Mouse (Mus musculus) testis, adult 2 months (tissue): Measurements from ENCODE around the gene Ly6g6e. TPM values are rescaled to one million over a fixed set of nuclear protein-coding genes. Genes with fewer than 3 reads are reported as not detected.

Source experiments
- H3K27ac ChIP-seq: fragments of 200-500 bp; 2 replicates; pipeline ENCODE4 v1.5.1; 2012; ENCODE audit warnings: low read depth, low read length; ENCODE audit not compliant: control insufficient read depth, insufficient read depth
- H3K27me3 ChIP-seq: fragments of 200-500 bp; 2 replicates; pipeline ENCODE4 v1.6.1; 2012; ENCODE audit warnings: mild to moderate bottlenecking, low read length, moderate library complexity; ENCODE audit not compliant: control insufficient read depth, insufficient read depth
- H3K36me3 ChIP-seq: fragments of 200-500 bp; 2 replicates; pipeline ENCODE4 v1.6.1; 2012; ENCODE audit warnings: mild to moderate bottlenecking, low read length; ENCODE audit not compliant: control insufficient read depth, insufficient read depth
- H3K4me1 ChIP-seq: fragments of 200-500 bp; 2 replicates; pipeline ENCODE4 v1.6.1; 2012; ENCODE audit warnings: low read length; ENCODE audit not compliant: control insufficient read depth, insufficient read depth
- H3K4me3 ChIP-seq: fragments of 200-500 bp; 2 replicates; pipeline ENCODE4 v1.5.1; 2012; ENCODE audit warnings: low read depth, mild to moderate bottlenecking, low read length, moderate library complexity, mixed read lengths; ENCODE audit not compliant: control insufficient read depth
- CTCF ChIP-seq: fragments of 200-500 bp; IDR thresholded peaks from 2 replicates; pipeline ENCODE4 v1.5.1; 2012; ENCODE audit warnings: low read depth, mild to moderate bottlenecking, inconsistent platforms, low read length, moderate library complexity; ENCODE audit not compliant: control insufficient read depth, insufficient read depth, insufficient replicate concordance
- POLR2A ChIP-seq: fragments of 200-500 bp; IDR thresholded peaks from 2 replicates; pipeline ENCODE4 v1.6.1; 2012; ENCODE audit warnings: low read depth, mild to moderate bottlenecking, inconsistent platforms, low read length, moderate library complexity; ENCODE audit not compliant: control insufficient read depth
- polyA plus RNA-seq: library from polyadenylated mRNA; depleted of rRNA; stranded (reverse); fragments of >200 nt; gene quantifications from 2 replicates; pipeline ENCODE4 v1.2.3, GENCODE M21; 2012

Ly6g6e gene
- polyA plus RNA-seq, 1 experiment, result 0.78 TPM

DNA sequence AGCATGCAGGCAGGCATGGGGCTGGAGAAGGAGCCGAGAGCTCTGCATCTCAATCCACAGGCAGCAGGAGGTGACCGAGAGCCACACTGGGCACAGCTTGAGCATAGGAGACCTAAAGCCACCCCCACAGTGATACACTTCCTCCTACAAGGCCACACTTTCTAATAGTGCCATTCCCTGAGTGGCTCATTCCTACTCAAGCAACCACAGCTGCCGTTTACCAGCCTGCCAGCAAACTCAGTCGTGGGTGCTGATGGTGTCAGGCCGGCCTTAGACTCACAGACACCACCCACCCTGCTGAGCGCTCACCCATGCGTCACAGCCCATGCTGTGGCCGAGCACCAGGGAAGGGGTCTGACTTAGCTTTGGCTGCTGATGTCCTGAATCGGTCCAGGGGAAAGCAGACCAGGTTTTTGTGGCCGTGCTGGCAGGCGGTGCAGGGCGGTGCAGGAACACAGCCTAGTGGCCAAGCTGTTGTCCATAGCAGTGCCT is 20.5 kb downstream of the Ly6g6e start:
- no peaks in the 10 kb centered on the region; the same call in none of the 2 replicates for H3K36me3 ChIP-seq
- no peak overlapping the region for H3K4me3 ChIP-seq
- H3K4me1 ChIP-seq, result no peaks in the 10 kb centered on the region
- no peak for TF ChIP-seq CTCF
- TF ChIP-seq POLR2A, result no peak
- no peak overlapping the region for H3K27ac ChIP-seq
- no peaks in the 10 kb centered on the region for H3K27me3 ChIP-seq

DNA sequence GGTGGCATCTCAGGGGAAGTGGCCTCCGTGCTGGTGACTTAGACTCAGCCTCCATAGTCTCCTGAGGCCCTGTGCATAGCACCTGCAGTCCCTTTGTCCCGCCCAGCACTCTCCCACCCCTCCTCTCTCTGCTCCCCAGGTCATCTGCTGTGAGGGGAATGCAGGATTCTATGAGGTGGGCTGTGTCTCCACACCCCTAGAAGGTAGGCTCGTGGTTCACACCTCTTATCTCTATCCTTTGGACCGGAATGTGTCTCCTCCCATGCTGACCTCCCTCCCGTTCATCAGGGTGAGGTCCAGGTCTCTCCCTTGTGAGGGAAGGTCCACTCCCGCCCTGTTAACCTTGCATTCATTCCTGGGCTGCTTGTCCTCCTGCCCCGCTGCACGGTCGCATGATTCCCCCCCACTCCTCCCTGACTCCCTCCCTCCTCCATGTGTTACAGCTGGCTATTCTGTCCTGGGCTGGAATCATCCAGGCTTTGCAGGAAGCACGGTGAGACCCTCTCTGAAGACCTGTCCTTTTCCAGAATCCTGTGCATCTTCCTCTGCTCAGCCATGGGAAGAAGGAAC is 23.6 kb downstream of the Ly6g6e start:
- Histone ChIP-seq H3K4me3 (no peak overlapping the region), H3K27ac (no peak overlapping the region), H3K36me3 (no peaks in the 10 kb centered on the region; the same call in none of the 2 replicates), H3K4me1 (no peaks in the 10 kb centered on the region), H3K27me3 (no peaks in the 10 kb centered on the region)
- TF ChIP-seq CTCF (no peak), POLR2A (no peak)

DNA sequence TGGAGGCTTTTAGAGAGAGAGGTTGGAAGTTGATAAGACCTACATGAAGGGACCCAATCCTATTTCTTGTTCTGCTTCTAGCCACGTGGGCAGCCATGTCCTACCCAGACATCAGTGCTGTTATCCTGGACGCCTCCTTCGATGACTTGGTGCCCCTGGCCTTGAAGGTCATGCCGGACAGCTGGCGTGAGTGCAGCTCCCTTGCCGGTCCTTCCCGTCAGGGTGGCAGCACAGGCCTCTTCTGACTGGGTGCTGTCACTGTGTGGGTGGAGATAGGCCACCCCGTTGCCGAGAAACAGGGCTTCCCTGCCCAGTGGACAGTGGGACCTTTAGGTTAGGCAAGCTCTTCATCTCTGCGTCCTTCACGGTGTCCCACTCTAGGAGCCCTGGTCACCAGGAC is 24.5 kb downstream of the Ly6g6e start:
- Histone ChIP-seq H3K36me3 (no peaks in the 10 kb centered on the region; the same call in none of the 2 replicates), H3K27ac (no peak overlapping the region), H3K4me1 (no peaks in the 10 kb centered on the region), H3K27me3 (no peaks in the 10 kb centered on the region), H3K4me3 (no peak overlapping the region)
- TF ChIP-seq POLR2A (no peak), CTCF (no peak)

DNA sequence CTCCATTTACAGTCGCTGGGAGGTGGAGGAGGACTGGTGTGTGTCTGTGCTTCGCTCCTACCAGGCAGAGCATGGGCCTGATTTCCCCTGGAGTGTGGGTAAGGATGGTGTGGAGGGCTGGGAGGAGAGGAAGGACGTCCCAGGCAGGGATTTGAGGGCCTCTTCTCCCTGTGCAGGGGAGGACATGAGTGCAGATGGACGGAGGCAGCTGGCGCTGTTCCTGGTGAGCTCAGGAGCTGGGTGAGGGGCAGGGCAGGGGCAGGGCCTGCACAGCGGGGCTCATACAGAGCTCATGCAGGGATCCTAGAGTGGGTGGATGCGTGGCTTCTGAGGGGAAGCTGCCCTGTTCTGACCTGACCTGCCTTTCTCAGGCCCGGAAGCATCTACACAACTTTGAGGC is 25.6 kb downstream of the Ly6g6e start:
- Histone ChIP-seq H3K4me3 (no peak overlapping the region), H3K36me3 (no peaks in the 10 kb centered on the region; the same call in 1 of the 2 replicates)
- TF ChIP-seq POLR2A, result no peak
- TF ChIP-seq CTCF, result no peak

DNA sequence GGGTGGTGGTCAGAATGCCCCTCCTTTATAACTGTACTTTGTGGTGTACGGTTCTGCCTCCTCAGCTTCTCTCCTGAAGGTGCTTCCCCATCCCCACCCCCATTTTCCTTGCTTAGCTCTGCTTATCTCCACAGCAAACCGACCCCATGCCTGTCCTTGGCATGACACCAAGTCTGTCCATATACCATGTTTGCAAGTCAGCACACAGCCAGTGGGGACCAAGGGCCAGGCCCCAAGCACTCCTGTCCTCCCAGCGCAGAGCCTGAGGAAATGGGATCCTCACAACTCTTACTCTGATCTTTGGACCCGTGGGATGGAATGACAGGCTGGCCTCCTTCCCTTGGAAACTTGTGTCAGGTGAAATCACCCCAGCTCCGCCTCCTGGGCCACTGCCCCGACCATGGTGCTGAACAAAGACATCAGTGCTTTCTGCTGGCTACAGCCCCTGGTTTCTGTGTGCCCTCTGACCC is 26.6 kb downstream of the Ly6g6e start:
- TF ChIP-seq POLR2A (no peak), CTCF (no peak)
- Histone ChIP-seq H3K36me3 (no peaks in the 10 kb centered on the region; the same call in 1 of the 2 replicates), H3K4me3 (no peak overlapping the region), H3K27ac (no peak overlapping the region), H3K27me3 (no peaks in the 10 kb centered on the region), H3K4me1 (no peaks in the 10 kb centered on the region)

More for the DNA sequence above, 25.6 kb downstream of the Ly6g6e start:
- Histone ChIP-seq H3K4me1 (no peaks in the 10 kb centered on the region), H3K27me3 (no peaks in the 10 kb centered on the region), H3K27ac (no peak overlapping the region)

DNA sequence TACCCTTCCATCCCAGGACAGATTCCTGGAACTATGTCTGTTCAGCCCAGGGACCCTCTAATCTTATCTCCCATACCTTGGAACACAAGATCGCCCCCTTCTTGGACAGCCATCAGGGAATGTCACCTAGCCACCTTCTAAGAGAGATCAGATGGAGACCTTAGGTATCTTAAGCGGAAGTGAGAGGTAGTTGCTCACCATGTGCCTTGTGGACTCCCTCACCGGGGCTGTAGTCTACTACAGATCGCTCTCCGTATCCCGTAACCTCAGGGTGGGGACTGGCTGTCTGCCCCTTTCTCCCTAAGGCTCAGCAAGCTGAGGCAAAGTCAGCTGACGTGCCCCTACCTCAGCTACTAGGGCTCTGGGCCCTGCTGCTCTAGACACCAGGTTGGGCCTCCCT is 27.4 kb downstream of the Ly6g6e start:
- no peak overlapping the region for H3K27ac ChIP-seq
- peaks cover 2% of the 10 kb centered on the region for H3K4me1 ChIP-seq
- TF ChIP-seq CTCF, result no peak
- no peak for TF ChIP-seq POLR2A
- H3K36me3 ChIP-seq, result no peaks in the 10 kb centered on the region; the same call in 1 of the 2 replicates
- no peak overlapping the region for H3K4me3 ChIP-seq
- H3K27me3 ChIP-seq, result no peaks in the 10 kb centered on the region

DNA sequence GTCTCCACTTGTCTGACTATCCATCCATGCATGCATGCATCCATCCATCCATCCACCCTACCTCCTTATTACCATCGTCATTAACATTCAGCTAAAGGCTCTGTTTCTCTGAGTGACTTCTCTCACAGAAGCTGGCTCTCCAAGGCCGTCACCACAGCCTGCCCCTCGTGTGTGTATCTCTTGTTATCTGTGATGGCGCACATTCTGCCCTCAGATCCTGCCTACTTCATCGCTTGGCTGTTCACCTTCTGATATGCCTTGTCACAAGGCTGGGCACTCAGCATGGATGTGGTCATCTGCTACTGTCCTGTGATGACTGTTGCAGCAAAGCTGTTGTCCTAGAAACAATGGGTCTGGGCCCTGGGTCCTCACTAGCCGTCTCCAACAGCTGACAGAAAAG is 28.1 kb downstream of the Ly6g6e start:
- Histone ChIP-seq H3K27me3 (no peaks in the 10 kb centered on the region), H3K36me3 (no peaks in the 10 kb centered on the region; the same call in 1 of the 2 replicates), H3K4me3 (no peak overlapping the region), H3K27ac (no peak overlapping the region), H3K4me1 (peaks cover 2% of the 10 kb centered on the region)
- TF ChIP-seq POLR2A, result no peak
- no peak for TF ChIP-seq CTCF
